Mouse (Mus musculus): ENCODE results near the gene Gm43064. TPM values are rescaled to one million over a fixed set of nuclear protein-coding genes. Genes with fewer than 3 reads are reported as not detected.

Gene Gm43064
- 0.30 and 0.32 TPM in 2 replicates for polyA plus RNA-seq (2015; fragmentation: Nextera tagmentation; extraction: Ambion mirVana)

DNA sequence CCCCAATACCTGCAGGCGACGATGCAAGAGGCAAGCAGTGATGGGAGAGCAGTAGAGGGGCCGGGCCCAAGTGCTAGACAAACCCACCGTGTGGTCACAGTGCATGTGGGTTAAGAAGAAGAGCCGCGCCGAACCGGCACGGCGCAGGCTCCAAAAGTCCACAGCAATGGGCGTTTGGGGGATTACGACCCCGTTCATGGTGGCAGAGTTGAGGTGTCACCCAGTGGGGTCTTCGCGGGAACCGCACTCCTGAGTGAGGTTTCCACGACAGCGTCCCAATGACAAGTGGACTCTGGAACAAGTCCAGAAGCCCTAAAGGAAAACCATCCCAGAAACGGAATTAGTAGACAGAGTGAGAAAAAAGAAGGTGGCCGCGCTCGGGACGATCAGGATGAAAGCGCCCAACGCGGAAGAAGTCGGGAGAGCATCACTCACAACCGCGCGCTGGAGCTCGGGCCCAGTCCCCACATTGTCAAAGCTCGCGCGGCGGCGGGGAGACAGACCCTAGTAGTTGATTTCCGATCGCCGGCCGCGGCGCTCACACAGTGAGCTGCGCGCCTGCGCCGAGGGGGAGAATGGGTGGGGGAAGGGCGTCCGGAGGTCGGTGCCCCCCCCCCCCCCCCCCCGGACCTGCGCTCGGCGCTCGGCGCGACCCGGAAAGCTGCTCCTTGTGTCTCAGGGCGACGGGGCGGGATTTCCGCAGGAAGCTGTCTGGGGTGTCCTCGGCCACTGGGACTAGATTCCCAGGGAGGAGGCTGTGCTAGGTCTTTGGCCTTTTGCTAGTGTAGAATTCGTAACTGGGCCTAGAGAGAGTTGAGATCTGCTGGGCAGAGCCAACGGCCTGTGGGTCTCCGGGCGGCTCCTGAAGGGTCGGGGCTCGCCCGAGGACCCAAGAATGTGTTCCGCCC, at the start of gene Gm43064, which contains the start of the genes Dclre1b and Ap4b1:
Gene Gm43064, plus strand, starts transcription at position 683 of the 908 bp plus-strand sequence.
Gene Dclre1b, minus strand, starts transcription at position 554 of the 908 bp plus-strand sequence.
Gene Ap4b1, plus strand, starts transcription at position 630 of the 908 bp plus-strand sequence.
- ATAC-seq (replicated peaks; ENCODE audit: extremely low read depth, insufficient read depth, low FRiP score): peak; percentile 91
- H3K4me1 ChIP-seq (ENCODE audit: control insufficient read depth, insufficient read depth, low read length): peaks cover 12% of the 10 kb centered on the region; the same call in 1 of the 2 replicates
- WGBS: under 1% methylated on average over 64 of the region's 70 CpGs
- H3K4me2 ChIP-seq (ENCODE audit: low read depth, low read length): peak within 1 kb of the TSS; percentile 78
- no peaks in the 10 kb centered on the region for H3K27me3 ChIP-seq (ENCODE audit: control insufficient read depth, insufficient read depth, low read length)
- peak within 1 kb of the TSS; percentile 95 for H3K27ac ChIP-seq (ENCODE audit: low read length)
- H3K4me3 ChIP-seq (ENCODE audit: low read length): peak within 1 kb of the TSS; percentile 64
- peak within 1 kb of the TSS; percentile 92 for H3K9ac ChIP-seq (ENCODE audit: low read length)
- H3K9me3 ChIP-seq (replicated peaks; ENCODE audit: control insufficient read depth, low read length): no peaks in the 10 kb centered on the region
- peaks cover 16% of the 10 kb centered on the region for H3K36me3 ChIP-seq (ENCODE audit: control insufficient read depth, insufficient read depth)

- Histone ChIP-seq H3K9me3 (replicated peaks; ENCODE audit: control insufficient read depth, low read length) (no peaks in the 10 kb centered on the region), H3K4me3 (ENCODE audit: low read length) (no peak overlapping the region), H3K9ac (ENCODE audit: low read length) (no peak overlapping the region), H3K27ac (ENCODE audit: low read length) (no peak overlapping the region), H3K4me2 (ENCODE audit: low read depth, low read length) (no peak overlapping the region), H3K27me3 (ENCODE audit: control insufficient read depth, insufficient read depth, low read length) (no peaks in the 10 kb centered on the region), H3K36me3 (ENCODE audit: control insufficient read depth, insufficient read depth) (peaks cover 24% of the 10 kb centered on the region), H3K4me1 (ENCODE audit: control insufficient read depth, insufficient read depth, low read length) (peaks cover 20% of the 10 kb centered on the region)
- no peak for ATAC-seq (replicated peaks; ENCODE audit: extremely low read depth, insufficient read depth, low FRiP score)
- WGBS: 77% methylated on average over 3 of the region's 3 CpGs
Observed at GRCm38 (mm10) chr3:103766789-103767188, 42.6 kb upstream of the Gm43064 start.

DNA sequence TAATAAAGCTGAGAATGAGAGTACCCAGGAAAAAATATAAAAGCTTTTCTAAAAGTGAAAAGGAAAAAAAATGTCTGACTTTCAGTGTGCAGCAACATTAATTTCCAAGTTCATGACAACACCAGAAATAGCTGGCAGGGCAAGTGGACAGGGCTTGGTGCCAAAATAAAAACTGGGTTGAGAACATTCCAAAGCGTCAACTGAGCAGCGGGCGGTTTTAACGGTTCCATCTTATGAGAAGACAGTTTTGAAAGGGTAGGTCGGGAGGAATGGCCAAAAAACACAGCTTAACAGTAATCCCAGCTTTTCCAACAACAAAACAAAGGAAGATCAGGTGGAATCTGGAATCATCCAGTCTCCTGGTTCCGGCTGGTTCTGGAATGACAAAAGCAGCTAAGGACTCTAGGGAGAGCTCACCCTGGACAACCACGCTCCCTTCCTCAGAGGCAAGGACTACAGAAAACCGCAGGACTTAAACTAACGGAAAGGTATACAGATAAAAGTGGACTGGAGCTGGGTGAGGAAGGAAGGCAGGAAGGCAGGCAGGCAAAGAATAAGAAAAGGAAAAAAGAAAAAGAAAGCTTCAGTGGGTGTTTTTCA, 37.7 kb upstream of the Gm43064 start:
- Histone ChIP-seq H3K4me2 (ENCODE audit: low read depth, low read length) (peak overlapping the region; percentile 63), H3K9ac (ENCODE audit: low read length) (peak overlapping the region; percentile 69), H3K4me3 (ENCODE audit: low read length) (peak overlapping the region; percentile 22), H3K27me3 (ENCODE audit: control insufficient read depth, insufficient read depth, low read length) (no peaks in the 10 kb centered on the region), H3K27ac (ENCODE audit: low read length) (peak overlapping the region; percentile 98), H3K36me3 (ENCODE audit: control insufficient read depth, insufficient read depth) (peaks cover 7% of the 10 kb centered on the region; the same call in 1 of the 2 replicates), H3K4me1 (ENCODE audit: control insufficient read depth, insufficient read depth, low read length) (peaks cover 39% of the 10 kb centered on the region), H3K9me3 (replicated peaks; ENCODE audit: control insufficient read depth, low read length) (no peaks in the 10 kb centered on the region)
- ATAC-seq (replicated peaks; ENCODE audit: extremely low read depth, insufficient read depth, low FRiP score): peak; percentile 74
- WGBS: 18% methylated on average over 9 of the region's 9 CpGs

DNA sequence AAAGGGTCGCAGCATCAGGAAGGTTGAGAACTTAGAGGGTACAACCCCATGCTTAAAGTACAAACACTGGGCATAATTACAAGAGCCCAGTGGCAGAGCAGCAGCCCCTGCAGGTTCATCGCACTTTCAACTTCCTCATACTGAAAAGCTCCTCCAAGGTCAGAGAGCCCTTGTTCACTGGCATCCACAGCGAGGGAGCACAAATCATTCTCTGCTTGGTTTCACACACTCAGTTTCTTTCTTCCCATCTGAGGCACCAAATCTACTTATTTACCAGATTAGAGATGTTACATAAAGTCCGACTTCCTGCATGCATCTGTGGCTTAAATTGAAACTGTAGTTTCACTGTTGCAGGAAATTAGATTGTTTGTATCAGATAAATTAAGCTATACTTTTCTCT, 36.5 kb upstream of the Gm43064 start:
- H3K9ac ChIP-seq (ENCODE audit: low read length): peak overlapping the region; percentile 69
- no peak for ATAC-seq (replicated peaks; ENCODE audit: extremely low read depth, insufficient read depth, low FRiP score)
- no peak overlapping the region for H3K4me3 ChIP-seq (ENCODE audit: low read length)
- peaks cover 39% of the 10 kb centered on the region for H3K4me1 ChIP-seq (ENCODE audit: control insufficient read depth, insufficient read depth, low read length)
- no peak overlapping the region for H3K4me2 ChIP-seq (ENCODE audit: low read depth, low read length)
- no peaks in the 10 kb centered on the region for H3K9me3 ChIP-seq (replicated peaks; ENCODE audit: control insufficient read depth, low read length)
- WGBS: 52% methylated on average over 4 of the region's 4 CpGs
- no peaks in the 10 kb centered on the region for H3K27me3 ChIP-seq (ENCODE audit: control insufficient read depth, insufficient read depth, low read length)
- peak overlapping the region; percentile 98 for H3K27ac ChIP-seq (ENCODE audit: low read length)
- peaks cover 15% of the 10 kb centered on the region for H3K36me3 ChIP-seq (ENCODE audit: control insufficient read depth, insufficient read depth)

- H3K4me1 ChIP-seq (ENCODE audit: control insufficient read depth, insufficient read depth, low read length): peaks cover 36% of the 10 kb centered on the region
- H3K9me3 ChIP-seq (replicated peaks; ENCODE audit: control insufficient read depth, low read length): no peaks in the 10 kb centered on the region
- H3K9ac ChIP-seq (ENCODE audit: low read length): peak overlapping the region; percentile 69
- ATAC-seq (replicated peaks; ENCODE audit: extremely low read depth, insufficient read depth, low FRiP score): no peak
- H3K4me3 ChIP-seq (ENCODE audit: low read length): no peak overlapping the region
- H3K27ac ChIP-seq (ENCODE audit: low read length): peak overlapping the region; percentile 98
- peaks cover 11% of the 10 kb centered on the region for H3K36me3 ChIP-seq (ENCODE audit: control insufficient read depth, insufficient read depth)
- WGBS: 73% methylated on average over 3 of the region's 3 CpGs
- H3K4me2 ChIP-seq (ENCODE audit: low read depth, low read length): peak overlapping the region; percentile 4
- no peaks in the 10 kb centered on the region for H3K27me3 ChIP-seq (ENCODE audit: control insufficient read depth, insufficient read depth, low read length)
Observed at GRCm38 (mm10) chr3:103773508-103773907, 35.9 kb upstream of the Gm43064 start.

GRCm38 (mm10) chr3:103774009-103774408, 35.4 kb upstream of the Gm43064 start:
- no peaks in the 10 kb centered on the region for H3K27me3 ChIP-seq (ENCODE audit: control insufficient read depth, insufficient read depth, low read length)
- H3K4me2 ChIP-seq (ENCODE audit: low read depth, low read length): no peak overlapping the region
- H3K9ac ChIP-seq (ENCODE audit: low read length): no peak overlapping the region
- H3K9me3 ChIP-seq (replicated peaks; ENCODE audit: control insufficient read depth, low read length): no peaks in the 10 kb centered on the region
- H3K4me3 ChIP-seq (ENCODE audit: low read length): no peak overlapping the region
- H3K4me1 ChIP-seq (ENCODE audit: control insufficient read depth, insufficient read depth, low read length): peaks cover 34% of the 10 kb centered on the region
- peaks cover 10% of the 10 kb centered on the region for H3K36me3 ChIP-seq (ENCODE audit: control insufficient read depth, insufficient read depth)
- ATAC-seq (replicated peaks; ENCODE audit: extremely low read depth, insufficient read depth, low FRiP score): peak; percentile 34; the same call in 1 of the 2 replicates
- H3K27ac ChIP-seq (ENCODE audit: low read length): peak overlapping the region; percentile 98
- 74% methylated on average over 15 of the region's 15 CpGs for WGBS

- H3K4me3 ChIP-seq (ENCODE audit: low read length): no peak overlapping the region
- peaks cover 8% of the 10 kb centered on the region for H3K36me3 ChIP-seq (ENCODE audit: control insufficient read depth, insufficient read depth)
- H3K27ac ChIP-seq (ENCODE audit: low read length): peak overlapping the region; percentile 63
- no peaks in the 10 kb centered on the region for H3K9me3 ChIP-seq (replicated peaks; ENCODE audit: control insufficient read depth, low read length)
- no peak overlapping the region for H3K9ac ChIP-seq (ENCODE audit: low read length)
- no peaks in the 10 kb centered on the region for H3K27me3 ChIP-seq (ENCODE audit: control insufficient read depth, insufficient read depth, low read length)
- no peak overlapping the region for H3K4me2 ChIP-seq (ENCODE audit: low read depth, low read length)
- 73% methylated on average over 11 of the region's 11 CpGs for WGBS
- ATAC-seq (replicated peaks; ENCODE audit: extremely low read depth, insufficient read depth, low FRiP score): no peak; the same call in 1 of the 2 replicates
- peaks cover 20% of the 10 kb centered on the region for H3K4me1 ChIP-seq (ENCODE audit: control insufficient read depth, insufficient read depth, low read length)
Observed at GRCm38 (mm10) chr3:103777940-103778339, 31.4 kb upstream of the Gm43064 start.

DNA sequence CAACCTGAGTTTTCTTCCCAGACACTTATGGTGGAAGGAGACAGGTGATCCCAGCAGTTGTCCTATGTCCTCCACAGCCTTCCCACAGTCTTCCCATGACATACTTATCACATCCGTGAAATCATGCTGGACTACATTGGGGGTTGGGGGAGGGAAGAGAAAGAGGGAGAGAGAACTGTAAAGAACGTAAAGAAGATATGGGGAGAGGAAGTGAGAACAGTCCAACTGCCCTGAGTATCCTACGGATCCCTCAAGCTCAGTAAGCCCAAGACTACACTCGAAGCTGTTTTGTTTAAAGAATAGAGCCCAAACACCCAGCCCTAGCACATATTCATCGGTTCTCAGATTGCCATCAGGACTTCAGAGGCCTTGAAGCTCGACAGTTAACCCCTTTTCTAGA, 30.7 kb upstream of the Gm43064 start:
- no peak for ATAC-seq (replicated peaks; ENCODE audit: extremely low read depth, insufficient read depth, low FRiP score)
- peak overlapping the region; percentile 42; the same call in 1 of the 2 replicates for H3K27ac ChIP-seq (ENCODE audit: low read length)
- peaks cover 8% of the 10 kb centered on the region for H3K36me3 ChIP-seq (ENCODE audit: control insufficient read depth, insufficient read depth)
- 68% methylated on average over 6 of the region's 6 CpGs for WGBS
- H3K27me3 ChIP-seq (ENCODE audit: control insufficient read depth, insufficient read depth, low read length): no peaks in the 10 kb centered on the region
- peaks cover 16% of the 10 kb centered on the region for H3K4me1 ChIP-seq (ENCODE audit: control insufficient read depth, insufficient read depth, low read length)
- H3K9ac ChIP-seq (ENCODE audit: low read length): no peak overlapping the region
- H3K9me3 ChIP-seq (replicated peaks; ENCODE audit: control insufficient read depth, low read length): no peaks in the 10 kb centered on the region
- H3K4me2 ChIP-seq (ENCODE audit: low read depth, low read length): no peak overlapping the region
- no peak overlapping the region for H3K4me3 ChIP-seq (ENCODE audit: low read length)

Data from heart, embryonic 16.5 days (tissue).